Mouse (Mus musculus) midbrain, embryonic 16.5 days (tissue): ENCODE results near the gene Gm6096. TPM values are rescaled to one million over a fixed set of nuclear protein-coding genes. Genes with fewer than 3 reads are reported as not detected.

Experiments used
- ATAC-seq: fragments of 200-750 bp; cut with Nextera tagmentation; 2 replicates; pipeline ENCODE4 v1.8.0; 2017; ENCODE audit warnings: moderate TSS enrichment
- H3K27ac ChIP-seq: fragments of 300-500 bp; sonication (generic); 2 replicates; pipeline ENCODE4 v1.5.1; 2014; ENCODE audit warnings: mild to moderate bottlenecking, low read length, mixed read lengths
- H3K27me3 ChIP-seq: fragments of 300-500 bp; sonication (generic); 2 replicates; pipeline ENCODE4 v1.6.1; 2014; ENCODE audit warnings: low read depth, low read length, mixed read lengths; ENCODE audit not compliant: control insufficient read depth, insufficient read depth
- H3K36me3 ChIP-seq: fragments of 300-500 bp; sonication (generic); 2 replicates; pipeline ENCODE4 v1.6.1; 2014; ENCODE audit warnings: mild to moderate bottlenecking, low read length, moderate library complexity, mixed read lengths; ENCODE audit not compliant: control insufficient read depth, insufficient read depth
- H3K4me1 ChIP-seq: fragments of 300-500 bp; sonication (generic); 2 replicates; pipeline ENCODE4 v1.6.1; 2014; ENCODE audit warnings: mild to moderate bottlenecking, low read length, mixed read lengths; ENCODE audit not compliant: control insufficient read depth, insufficient read depth
- H3K4me2 ChIP-seq: fragments of 300-500 bp; sonication (generic); 2 replicates; pipeline ENCODE4 v1.6.1; 2014; ENCODE audit warnings: mild to moderate bottlenecking, low read length, mixed read lengths
- H3K4me3 ChIP-seq: fragments of 300-500 bp; sonication (generic); 2 replicates; pipeline ENCODE4 v1.5.1; 2014; ENCODE audit warnings: low read depth, mild to moderate bottlenecking, low read length, moderate library complexity, mixed read lengths
- H3K9ac ChIP-seq: fragments of 300-500 bp; sonication (generic); 2 replicates; pipeline ENCODE4 v1.6.1; 2014; ENCODE audit warnings: low read depth, low read length, mixed read lengths
- H3K9me3 ChIP-seq: fragments of 300-500 bp; sonication (generic); replicated peaks from 2 replicates; pipeline ENCODE4 v1.6.1; 2014; ENCODE audit warnings: mild to moderate bottlenecking, low read length, mixed read lengths; ENCODE audit not compliant: control insufficient read depth, poor library complexity, severe bottlenecking
- WGBS: fragments of 180-500 bp; shearing (Covaris S2); extraction: QIAGEN DNeasy Blood & Tissue Kit; methylation state at CpG from one replicate; pipeline ENCODE4 v1.1.7; 2014; 5-methylcytosine and 5-hydroxymethylcytosine counted together
- polyA plus RNA-seq: library from polyadenylated mRNA; unstranded; fragments of >200 nt; fragmentation: Nextera tagmentation; extraction: Ambion mirVana; gene quantifications from 2 replicates; pipeline ENCODE4 v1.2.1, GENCODE M21; 2015

Gene Gm6096
- polyA plus RNA-seq, 1 experiment from 2014 or later: not detected

GRCm38 (mm10) chr7:34276066-34276465 lies 25.2 kb downstream of the Gm6096 start:
- no peaks in the 10 kb centered on the region for H3K36me3 ChIP-seq
- H3K4me1 ChIP-seq: 0 out of 2 replicates have a peak, but pooled peaks cover 2% of the 10 kb centered on the region
- H3K9ac ChIP-seq: no peak overlapping the region
- no peak for ATAC-seq
- H3K9me3 ChIP-seq: no peaks in the 10 kb centered on the region
- H3K4me2 ChIP-seq: no peak overlapping the region
- 90% methylated on average over 3 of the region's 3 CpGs for WGBS
- H3K4me3 ChIP-seq: no peak overlapping the region
- no peaks in the 10 kb centered on the region for H3K27me3 ChIP-seq
- H3K27ac ChIP-seq: no peak overlapping the region

- Histone ChIP-seq H3K9me3 (no peaks in the 10 kb centered on the region), H3K4me3 (no peak overlapping the region), H3K27ac (no peak overlapping the region), H3K4me2 (no peak overlapping the region), H3K4me1 (0 out of 2 replicates have a peak, but pooled peaks cover 2% of the 10 kb centered on the region), H3K9ac (no peak overlapping the region), H3K36me3 (no peaks in the 10 kb centered on the region), H3K27me3 (no peaks in the 10 kb centered on the region)
- WGBS: 98% methylated on average over 2 of the region's 2 CpGs
- no peak for ATAC-seq
Observed at GRCm38 (mm10) chr7:34277656-34278055, 26.8 kb downstream of the Gm6096 start.

GRCm38 (mm10) chr7:34290450-34291151 lies 39.8 kb downstream of the Gm6096 start:
- H3K4me1 ChIP-seq: no peaks in the 10 kb centered on the region
- no peak for ATAC-seq
- no peak overlapping the region for H3K9ac ChIP-seq
- peaks cover under 1% of the 10 kb centered on the region for H3K36me3 ChIP-seq
- no peak overlapping the region for H3K4me2 ChIP-seq
- no peaks in the 10 kb centered on the region for H3K9me3 ChIP-seq
- H3K27ac ChIP-seq: no peak overlapping the region
- H3K4me3 ChIP-seq: no peak overlapping the region
- H3K27me3 ChIP-seq: no peaks in the 10 kb centered on the region

- Histone ChIP-seq H3K27ac (no peak overlapping the region), H3K36me3 (peaks cover 2% of the 10 kb centered on the region; the same call in 1 of the 2 replicates), H3K9me3 (no peaks in the 10 kb centered on the region), H3K4me3 (no peak overlapping the region), H3K9ac (no peak overlapping the region), H3K4me1 (no peaks in the 10 kb centered on the region), H3K4me2 (no peak overlapping the region), H3K27me3 (no peaks in the 10 kb centered on the region)
- 88% methylated on average over 1 of the region's 1 CpGs for WGBS
- ATAC-seq: no peak
Observed at GRCm38 (mm10) chr7:34291265-34291664, 40.4 kb downstream of the Gm6096 start.

GRCm38 (mm10) chr7:34292633-34293032 lies 41.8 kb downstream of the Gm6096 start:
- Histone ChIP-seq H3K4me2 (no peak overlapping the region), H3K27ac (no peak overlapping the region), H3K27me3 (no peaks in the 10 kb centered on the region), H3K36me3 (peaks cover 2% of the 10 kb centered on the region; the same call in 1 of the 2 replicates), H3K4me3 (no peak overlapping the region), H3K4me1 (no peaks in the 10 kb centered on the region), H3K9ac (no peak overlapping the region), H3K9me3 (no peaks in the 10 kb centered on the region)
- no peak for ATAC-seq
- 94% methylated on average over 2 of the region's 2 CpGs for WGBS

- Histone ChIP-seq H3K36me3 (peaks cover 2% of the 10 kb centered on the region; the same call in 1 of the 2 replicates), H3K4me2 (no peak overlapping the region), H3K9me3 (no peaks in the 10 kb centered on the region), H3K27me3 (no peaks in the 10 kb centered on the region), H3K9ac (no peak overlapping the region), H3K4me1 (no peaks in the 10 kb centered on the region), H3K4me3 (no peak overlapping the region), H3K27ac (no peak overlapping the region)
- WGBS: 91% methylated on average over 3 of the region's 3 CpGs
- no peak for ATAC-seq
Observed at GRCm38 (mm10) chr7:34296124-34296523, 45.3 kb downstream of the Gm6096 start.

- no peak for ATAC-seq
- no peaks in the 10 kb centered on the region for H3K4me1 ChIP-seq
- H3K27me3 ChIP-seq: no peaks in the 10 kb centered on the region
- H3K4me3 ChIP-seq: no peak overlapping the region
- no peak overlapping the region for H3K9ac ChIP-seq
- peaks cover 2% of the 10 kb centered on the region; the same call in 1 of the 2 replicates for H3K36me3 ChIP-seq
- no peak overlapping the region for H3K27ac ChIP-seq
- WGBS: 71% methylated on average over 2 of the region's 2 CpGs
- no peak overlapping the region for H3K4me2 ChIP-seq
- H3K9me3 ChIP-seq: no peaks in the 10 kb centered on the region
Observed at GRCm38 (mm10) chr7:34298818-34299217, 48.0 kb downstream of the Gm6096 start.

Other genes starting within 250 kb of the Gm6096 start
- not detected in 2 replicates for gene Scgb2b27, start 237.1 kb upstream of the Gm6096 start, polyA plus RNA-seq
- not detected in 2 replicates for gene Scgb1b27, start 229.6 kb upstream of the Gm6096 start, polyA plus RNA-seq
- gene Scgb1b30, start 155.6 kb upstream of the Gm6096 start, polyA plus RNA-seq: not detected in 2 replicates
- gene Wtip, start 117.8 kb upstream of the Gm6096 start, polyA plus RNA-seq: 2.4 and 3.8 TPM in 2 replicates
- 163 and 172 TPM in 2 replicates for gene Uba2, start 81.4 kb upstream of the Gm6096 start, polyA plus RNA-seq
- gene Pdcd2l, start 54.4 kb upstream of the Gm6096 start, polyA plus RNA-seq: 76.9 and 84.3 TPM in 2 replicates
- gene Gpi1, start 20.7 kb upstream of the Gm6096 start, polyA plus RNA-seq: 272 and 297 TPM in 2 replicates
- 34.0 and 37.8 TPM in 2 replicates for gene 4931406P16Rik, start 62.5 kb downstream of the Gm6096 start, polyA plus RNA-seq
- 55.1 and 64.5 TPM in 2 replicates for gene Lsm14a, start 142.3 kb downstream of the Gm6096 start, polyA plus RNA-seq